Mouse (Mus musculus): ENCODE results near the gene Ms4a10. TPM values are rescaled to one million over a fixed set of nuclear protein-coding genes. Genes with fewer than 3 reads are reported as not detected.

The Ms4a10 gene
- polyA plus RNA-seq, 1 experiment = not detected

- Histone ChIP-seq H3K79me3 (ENCODE audit: low read depth) (no peaks in the 10 kb centered on the region), H3K4me3 (ENCODE audit: insufficient read depth, poor library complexity, severe bottlenecking) (no peak overlapping the region), H3K27me3 (ENCODE audit: control insufficient read depth, insufficient read depth, insufficient read length) (peaks cover 4% of the 10 kb centered on the region), H3ac (ENCODE audit: control insufficient read depth, insufficient read length, low read depth) (no peak overlapping the region), H3K79me2 (ENCODE audit: control insufficient read depth, insufficient read depth) (no peaks in the 10 kb centered on the region), H3K36me3 (ENCODE audit: control insufficient read depth, insufficient read depth) (no peaks in the 10 kb centered on the region)
- TF ChIP-seq CTCF (IDR thresholded peaks at IDR 0.05; ENCODE audit: control insufficient read depth, insufficient read depth, insufficient read length) (no peak), CEBPB (IDR thresholded peaks at IDR 0.05; ENCODE audit: low read depth) (no peak), MYOD1 (IDR thresholded peaks at IDR 0.05; ENCODE audit: control insufficient read depth, insufficient read length, low read depth) (no peak), USF1 (IDR thresholded peaks at IDR 0.05; ENCODE audit: low read depth) (no peak), MYOG (IDR thresholded peaks at IDR 0.05; ENCODE audit: control insufficient read depth, extremely low read depth, insufficient read length) (no peak), MAX (IDR thresholded peaks at IDR 0.05) (no peak), FOSL1 (IDR thresholded peaks at IDR 0.05; ENCODE audit: insufficient read depth, low read length, poor library complexity, severe bottlenecking) (no peak)
Observed at GRCm38 (mm10) chr19:10984551-10984950, 10.1 kb upstream of the Ms4a10 start.

- Histone ChIP-seq H3ac (ENCODE audit: control insufficient read depth, insufficient read length, low read depth) (no peak overlapping the region), H3K79me3 (ENCODE audit: low read depth) (no peaks in the 10 kb centered on the region), H3K27me3 (ENCODE audit: control insufficient read depth, insufficient read depth, insufficient read length) (no peaks in the 10 kb centered on the region), H3K36me3 (ENCODE audit: control insufficient read depth, insufficient read depth) (no peaks in the 10 kb centered on the region), H3K79me2 (ENCODE audit: control insufficient read depth, insufficient read depth) (no peaks in the 10 kb centered on the region), H3K4me3 (ENCODE audit: insufficient read depth, poor library complexity, severe bottlenecking) (no peak overlapping the region)
- TF ChIP-seq USF1 (IDR thresholded peaks at IDR 0.05; ENCODE audit: low read depth) = no peak
- TF ChIP-seq CTCF (IDR thresholded peaks at IDR 0.05; ENCODE audit: control insufficient read depth, insufficient read depth, insufficient read length) = peak; percentile 25
Observed at GRCm38 (mm10) chr19:10983146-10983545, 8.7 kb upstream of the Ms4a10 start.

GRCm38 (mm10) chr19:10980210-10980609 lies 5.7 kb upstream of the Ms4a10 start:
- H3ac ChIP-seq (ENCODE audit: control insufficient read depth, insufficient read length, low read depth) = no peak overlapping the region
- TF ChIP-seq CTCF (IDR thresholded peaks at IDR 0.05; ENCODE audit: control insufficient read depth, insufficient read depth, insufficient read length) (no peak), FOSL1 (IDR thresholded peaks at IDR 0.05; ENCODE audit: insufficient read depth, low read length, poor library complexity, severe bottlenecking) (no peak), USF1 (IDR thresholded peaks at IDR 0.05; ENCODE audit: low read depth) (no peak), CEBPB (IDR thresholded peaks at IDR 0.05; ENCODE audit: low read depth) (no peak), MYOG (IDR thresholded peaks at IDR 0.05; ENCODE audit: control insufficient read depth, extremely low read depth, insufficient read length) (no peak), MAX (IDR thresholded peaks at IDR 0.05) (no peak), MYOD1 (IDR thresholded peaks at IDR 0.05; ENCODE audit: control insufficient read depth, insufficient read length, low read depth) (no peak)
- no peaks in the 10 kb centered on the region for H3K36me3 ChIP-seq (ENCODE audit: control insufficient read depth, insufficient read depth)
- H3K79me2 ChIP-seq (ENCODE audit: control insufficient read depth, insufficient read depth) = no peaks in the 10 kb centered on the region
- H3K4me3 ChIP-seq (ENCODE audit: insufficient read depth, poor library complexity, severe bottlenecking) = no peak overlapping the region
- no peaks in the 10 kb centered on the region for H3K79me3 ChIP-seq (ENCODE audit: low read depth)
- no peaks in the 10 kb centered on the region for H3K27me3 ChIP-seq (ENCODE audit: control insufficient read depth, insufficient read depth, insufficient read length)

GRCm38 (mm10) chr19:10979184-10980168 lies 5.0 kb upstream of the Ms4a10 start:
- H3K4me3 ChIP-seq (ENCODE audit: insufficient read depth, poor library complexity, severe bottlenecking) = no peak overlapping the region
- H3K36me3 ChIP-seq (ENCODE audit: control insufficient read depth, insufficient read depth) = no peaks in the 10 kb centered on the region
- H3ac ChIP-seq (ENCODE audit: control insufficient read depth, insufficient read length, low read depth) = no peak overlapping the region
- TF ChIP-seq MYOG (IDR thresholded peaks at IDR 0.05; ENCODE audit: control insufficient read depth, extremely low read depth, insufficient read length) (no peak), CTCF (IDR thresholded peaks at IDR 0.05; ENCODE audit: control insufficient read depth, insufficient read depth, insufficient read length) (peak; percentile 29)
- H3K79me3 ChIP-seq (ENCODE audit: low read depth) = no peaks in the 10 kb centered on the region
- H3K79me2 ChIP-seq (ENCODE audit: control insufficient read depth, insufficient read depth) = no peaks in the 10 kb centered on the region
- no peaks in the 10 kb centered on the region for H3K27me3 ChIP-seq (ENCODE audit: control insufficient read depth, insufficient read depth, insufficient read length)

GRCm38 (mm10) chr19:10976318-10976717 lies 1.8 kb upstream of the Ms4a10 start:
- no peaks in the 10 kb centered on the region for H3K36me3 ChIP-seq (ENCODE audit: control insufficient read depth, insufficient read depth)
- H3ac ChIP-seq (ENCODE audit: control insufficient read depth, insufficient read length, low read depth) = no peak overlapping the region
- no peaks in the 10 kb centered on the region for H3K79me2 ChIP-seq (ENCODE audit: control insufficient read depth, insufficient read depth)
- H3K4me3 ChIP-seq (ENCODE audit: insufficient read depth, poor library complexity, severe bottlenecking) = no peak overlapping the region
- H3K79me3 ChIP-seq (ENCODE audit: low read depth) = no peaks in the 10 kb centered on the region
- TF ChIP-seq FOSL1 (IDR thresholded peaks at IDR 0.05; ENCODE audit: insufficient read depth, low read length, poor library complexity, severe bottlenecking) (no peak), CEBPB (IDR thresholded peaks at IDR 0.05; ENCODE audit: low read depth) (no peak), CTCF (IDR thresholded peaks at IDR 0.05; ENCODE audit: control insufficient read depth, insufficient read depth, insufficient read length) (no peak), MYOG (IDR thresholded peaks at IDR 0.05; ENCODE audit: control insufficient read depth, extremely low read depth, insufficient read length) (no peak), MYOD1 (IDR thresholded peaks at IDR 0.05; ENCODE audit: control insufficient read depth, insufficient read length, low read depth) (no peak), MAX (IDR thresholded peaks at IDR 0.05) (no peak), USF1 (IDR thresholded peaks at IDR 0.05; ENCODE audit: low read depth) (no peak)
- H3K27me3 ChIP-seq (ENCODE audit: control insufficient read depth, insufficient read depth, insufficient read length) = no peaks in the 10 kb centered on the region

- Histone ChIP-seq H3ac (ENCODE audit: control insufficient read depth, insufficient read length, low read depth) (no peak overlapping the region), H3K4me3 (ENCODE audit: insufficient read depth, poor library complexity, severe bottlenecking) (no peak overlapping the region), H3K79me3 (ENCODE audit: low read depth) (no peaks in the 10 kb centered on the region), H3K36me3 (ENCODE audit: control insufficient read depth, insufficient read depth) (no peaks in the 10 kb centered on the region), H3K79me2 (ENCODE audit: control insufficient read depth, insufficient read depth) (no peaks in the 10 kb centered on the region), H3K27me3 (ENCODE audit: control insufficient read depth, insufficient read depth, insufficient read length) (no peaks in the 10 kb centered on the region)
- TF ChIP-seq USF1 (IDR thresholded peaks at IDR 0.05; ENCODE audit: low read depth) = peak; percentile 72
- no peak for TF ChIP-seq FOSL1 (IDR thresholded peaks at IDR 0.05; ENCODE audit: insufficient read depth, low read length, poor library complexity, severe bottlenecking)
- TF ChIP-seq MYOD1 (IDR thresholded peaks at IDR 0.05; ENCODE audit: control insufficient read depth, insufficient read length, low read depth) = no peak
Observed at GRCm38 (mm10) chr19:10975187-10975586, 717 bp upstream of the Ms4a10 start.

Data from C2C12 (cell line).